Mouse (Mus musculus) heart, postnatal 0 days (tissue): ENCODE data around the gene 2310046K23Rik.

Experiments
- CTCF ChIP-seq: IDR thresholded peaks from 2 replicates; pipeline ENCODE4 v1.5.1; 2016; ENCODE audit warnings: antibody characterized with exemption, control low read depth, low read depth
- EP300 ChIP-seq: IDR thresholded peaks from 2 replicates; pipeline ENCODE4 v1.6.1; 2016; ENCODE audit warnings: antibody characterized with exemption, low read depth

- TF ChIP-seq CTCF (no peak), EP300 (no peak)
These were observed 45.2 kb upstream of the 2310046K23Rik start for GRCm38 (mm10) chr3:92579508-92579907.
